Mouse (Mus musculus) gonadal fat pad, adult 2 months (tissue): ENCODE results near the gene Mta1. TPM values are rescaled to one million over a fixed set of nuclear protein-coding genes. Genes with fewer than 3 reads are reported as not detected.

Experiments
- DNase-seq: peaks from one replicate; pipeline ENCODE4 v3.0.0-alpha.2; 2012; ENCODE audit warnings: low read depth
- polyA plus RNA-seq: library from polyadenylated mRNA; depleted of rRNA; stranded (reverse); fragments of >200 nt; gene quantifications from 2 replicates; pipeline ENCODE4 v1.2.3, GENCODE M21; 2012

Mta1 gene
- polyA plus RNA-seq, 1 experiment, result 52.1 TPM

DNA sequence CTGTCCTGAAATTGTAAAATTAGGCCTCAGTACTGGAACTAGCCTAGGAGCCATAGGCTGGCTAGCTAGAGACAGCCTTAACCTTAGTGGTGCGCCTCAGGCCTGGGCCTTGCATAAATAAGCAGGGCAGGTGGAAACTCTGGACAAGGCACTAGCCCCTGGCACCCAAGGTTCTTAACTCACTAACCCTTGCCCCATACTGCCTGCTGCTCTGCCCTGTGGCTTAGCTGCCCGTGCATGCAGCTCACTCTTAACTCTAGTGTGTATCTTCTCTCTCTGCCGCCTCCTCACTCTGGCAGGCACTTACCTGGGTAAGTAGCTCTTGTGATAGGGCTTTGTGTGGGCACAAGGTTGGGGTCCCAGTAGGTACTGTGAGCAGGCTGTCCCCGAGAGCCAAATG is 36.4 kb downstream of the Mta1 start:
- DNase-seq, result no peak

DNA sequence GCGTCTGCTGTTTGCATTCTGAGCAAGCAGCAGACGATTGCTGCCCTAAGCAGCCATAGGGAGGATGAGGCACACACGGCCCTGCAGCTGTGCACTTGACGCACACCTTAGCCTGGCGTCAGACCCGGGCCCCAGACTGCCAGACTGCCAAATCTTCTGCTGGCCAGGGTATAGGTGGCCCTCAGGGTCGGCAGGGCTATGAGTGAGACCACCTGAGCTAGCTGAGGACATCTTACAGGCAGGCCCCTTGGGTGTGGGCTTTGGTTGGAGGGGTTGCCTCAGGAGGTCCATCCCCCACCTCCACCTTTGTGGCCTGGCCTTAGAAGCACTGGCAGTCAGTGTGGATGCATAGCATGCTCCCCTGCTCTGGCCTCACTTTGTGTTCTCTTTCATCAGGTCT is 37.3 kb downstream of the Mta1 start:
- DNase-seq, result no peak

DNA sequence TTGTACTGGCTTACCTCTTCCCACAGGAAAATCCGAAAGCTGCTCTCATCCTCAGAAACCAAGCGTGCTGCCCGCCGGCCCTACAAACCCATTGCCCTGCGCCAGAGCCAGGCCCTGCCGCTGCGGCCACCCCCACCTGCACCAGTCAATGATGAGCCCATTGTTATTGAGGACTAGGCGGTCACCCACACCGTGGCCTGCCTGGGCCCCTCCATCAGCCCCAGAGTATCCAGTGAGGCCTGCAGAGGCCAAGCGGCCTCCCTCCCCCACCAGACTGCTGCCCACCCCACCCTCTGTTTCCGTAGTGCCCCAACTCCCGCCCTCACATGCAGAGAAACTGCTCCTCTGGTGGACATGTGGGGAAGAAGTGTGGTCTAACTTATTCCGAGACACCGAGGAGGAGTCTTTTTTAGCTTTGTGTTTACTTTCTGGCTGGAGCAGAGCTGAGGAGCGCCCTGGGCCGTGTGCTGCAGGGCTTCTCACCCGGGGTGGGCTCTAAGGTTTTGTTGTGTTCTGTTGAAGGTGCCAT is 38.5 kb downstream of the Mta1 start:
- no peak for DNase-seq

DNA sequence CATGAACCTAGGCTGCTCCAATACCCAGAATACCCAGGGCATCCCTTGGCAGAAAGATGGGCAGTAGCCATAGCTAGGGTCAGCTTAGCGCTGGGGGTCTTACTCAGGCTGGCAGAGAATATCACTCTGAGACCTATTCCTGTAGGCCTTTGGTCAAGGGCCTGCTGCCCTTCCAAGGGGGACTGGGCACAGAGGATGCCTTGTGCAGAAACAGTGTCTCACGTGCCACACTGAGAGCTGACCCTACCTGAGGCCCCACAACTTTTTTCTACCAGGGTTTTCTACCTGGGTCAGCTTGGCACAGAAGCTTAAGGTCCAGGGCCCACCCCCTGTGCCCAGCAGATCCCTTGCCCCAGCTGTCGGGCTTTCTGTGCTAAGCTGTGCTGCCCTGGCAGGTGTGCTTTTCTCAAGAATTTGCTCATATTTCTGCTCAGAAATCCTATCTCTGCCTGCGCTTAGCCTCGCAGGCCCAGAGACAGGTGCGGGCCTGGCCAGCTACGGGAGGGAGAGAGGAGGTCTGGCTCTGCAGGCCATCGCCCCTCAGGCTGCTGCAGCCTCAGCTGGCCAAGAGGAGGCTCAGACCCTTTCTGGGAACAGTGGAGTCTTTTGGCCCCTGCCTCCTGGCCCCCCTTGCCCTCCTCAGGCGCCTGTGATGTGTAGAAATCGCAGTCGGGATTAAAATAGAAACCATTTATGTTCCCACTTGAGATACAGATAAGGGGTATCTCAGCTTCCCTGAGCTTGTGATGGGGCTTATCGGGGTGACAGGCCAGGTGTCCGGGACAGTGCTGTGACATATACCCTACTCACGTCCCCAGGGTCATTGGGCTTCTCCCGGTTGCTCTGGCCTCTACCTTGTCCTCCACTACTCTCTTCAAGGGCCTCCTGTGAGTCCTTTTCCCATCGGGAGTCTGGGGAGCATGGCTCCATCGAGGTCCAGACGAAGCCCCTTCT is 39.5 kb downstream of the Mta1 start:
- DNase-seq, result no peak

DNA sequence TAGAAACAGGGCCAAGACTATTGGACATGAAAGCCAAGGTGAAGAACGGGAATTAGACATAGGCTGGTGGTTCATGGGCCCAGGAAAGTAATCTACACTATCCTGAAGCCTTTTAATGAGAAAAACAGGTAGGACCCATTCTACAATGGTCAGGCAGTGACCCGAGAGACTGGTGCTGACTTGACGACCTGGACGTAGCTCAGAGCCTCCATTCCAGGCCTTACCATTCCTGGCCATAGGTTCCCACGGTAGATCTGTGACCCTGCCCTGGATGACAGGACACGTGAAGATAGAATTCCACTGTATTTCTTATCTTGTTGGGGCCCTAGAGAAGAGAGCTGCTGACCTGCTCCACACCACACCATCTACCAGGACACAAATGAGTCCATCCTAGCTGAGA is 40.2 kb downstream of the Mta1 start:
- no peak for DNase-seq

DNA sequence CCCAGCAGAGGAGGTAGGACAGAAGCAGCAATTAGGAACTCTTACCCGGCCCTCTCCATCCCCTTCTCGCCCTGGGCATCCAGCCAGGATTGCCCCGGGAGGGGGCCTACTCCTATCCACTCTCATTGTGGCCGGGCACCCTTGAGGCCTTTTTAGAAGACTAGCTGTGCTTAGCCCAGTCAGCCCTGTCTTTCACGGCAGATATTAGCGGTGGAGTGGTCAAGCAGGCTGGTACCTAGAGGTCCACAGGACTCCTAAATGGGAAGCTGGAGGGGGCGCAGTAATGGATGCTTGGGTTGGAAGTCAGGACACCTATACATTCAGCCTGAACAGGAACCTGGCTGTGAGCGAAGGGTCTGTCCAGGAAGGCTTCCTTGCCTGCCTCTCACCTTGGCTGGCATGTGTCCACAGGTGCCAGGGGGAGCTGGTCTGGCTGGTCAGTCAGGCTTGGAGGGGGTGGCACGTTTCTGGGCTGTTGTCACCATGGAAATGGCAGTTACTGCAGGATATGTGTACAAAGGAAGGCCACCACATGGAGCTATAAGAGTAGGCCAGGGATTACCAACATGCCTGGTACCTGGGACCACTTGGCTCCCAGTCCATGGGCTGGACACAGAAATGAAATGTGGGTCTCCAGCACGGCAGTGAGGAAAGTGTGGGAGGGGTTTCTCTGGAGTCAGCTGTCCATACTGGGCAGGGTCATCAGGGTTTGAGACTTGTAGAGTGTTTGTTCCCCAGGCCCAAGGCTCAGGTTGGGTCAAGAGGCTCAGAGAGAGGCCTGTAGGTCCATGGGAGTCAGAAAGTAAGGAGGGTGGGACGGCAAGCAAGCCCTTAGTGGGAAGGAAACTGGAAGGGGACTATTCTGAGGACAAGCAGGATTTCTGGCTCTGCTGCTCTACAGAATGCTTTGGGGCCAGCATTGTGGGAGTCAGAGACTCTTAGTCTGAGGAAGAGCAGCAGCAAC is 41.1 kb downstream of the Mta1 start:
- DNase-seq, result no peak

DNA sequence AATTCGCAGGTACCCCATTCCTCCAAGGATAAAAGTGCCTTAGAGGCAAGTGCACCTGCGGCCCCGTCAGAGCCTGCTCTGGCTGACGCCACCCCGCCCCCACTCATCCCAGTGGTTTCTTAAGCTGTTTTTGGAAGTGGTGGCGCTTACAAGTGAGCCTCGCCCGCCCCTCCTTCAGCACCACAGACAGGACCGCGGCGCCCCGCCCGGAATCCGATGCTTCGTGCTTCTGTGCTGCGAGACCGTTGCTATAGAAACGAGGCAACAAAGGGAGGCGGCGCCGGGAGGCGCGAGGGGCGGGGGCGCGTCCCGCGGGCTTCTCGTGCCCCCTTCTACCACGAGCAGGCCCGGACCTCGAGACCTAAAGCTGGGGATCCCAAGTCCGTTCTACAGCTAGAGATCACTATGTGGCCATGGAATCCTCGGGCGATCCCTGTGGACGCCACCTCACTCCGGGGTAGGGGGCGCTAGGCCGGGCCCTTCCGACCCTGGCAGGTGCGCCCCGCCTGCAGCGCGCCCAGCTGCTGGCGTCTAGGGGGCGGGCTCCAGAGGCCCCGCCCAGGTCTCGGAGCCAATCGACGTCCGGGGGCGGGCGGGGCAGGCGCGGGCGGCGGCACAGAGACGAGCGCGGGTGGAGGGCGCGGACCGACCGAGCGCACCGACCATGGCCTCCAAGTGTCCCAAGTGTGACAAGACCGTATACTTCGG is 42.0 kb downstream of the Mta1 start, which contains the start of gene Crip2:
TSS of gene Crip2 (plus strand) at position 329 of the 708 bp plus-strand sequence.
- no peak for DNase-seq

DNA sequence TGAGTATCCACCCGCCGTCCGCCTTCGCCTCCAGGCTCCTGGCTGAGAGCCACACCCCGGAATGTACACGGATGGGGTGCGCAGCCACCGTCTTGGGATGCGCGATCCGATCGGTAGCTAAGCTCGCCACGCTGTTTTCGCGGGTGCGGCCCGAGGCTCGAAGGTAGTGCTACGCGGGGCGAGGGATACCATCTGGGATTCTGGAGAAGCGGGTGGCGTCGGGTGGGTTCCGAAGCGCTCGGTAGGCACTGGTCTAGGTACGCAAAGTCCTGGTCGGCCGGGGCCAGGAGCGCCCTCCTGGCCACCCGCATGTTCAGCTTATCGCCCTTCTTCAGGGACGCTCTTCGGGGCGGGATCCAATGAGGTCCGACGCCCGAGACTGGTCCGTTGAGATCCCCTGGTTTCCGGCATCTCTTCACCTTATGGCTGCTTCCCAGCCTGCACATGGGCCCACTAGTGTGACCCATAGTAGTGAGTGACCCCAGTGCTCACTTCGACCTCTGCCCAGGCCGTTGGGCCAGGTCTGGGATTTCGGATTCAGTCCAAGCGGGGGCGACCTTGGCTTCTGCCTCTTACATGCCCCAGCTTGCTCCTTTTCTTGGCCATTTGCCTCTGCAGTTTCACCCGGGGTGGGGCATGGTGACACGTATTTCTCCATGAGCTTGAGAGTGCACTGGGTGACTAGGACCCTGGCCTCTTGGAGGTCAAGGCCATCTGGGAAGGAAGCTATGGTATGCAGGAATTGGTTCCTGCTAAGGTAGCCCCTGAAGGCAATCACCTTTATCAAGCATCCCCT is 42.7 kb downstream of the Mta1 start:
- DNase-seq, result no peak

DNA sequence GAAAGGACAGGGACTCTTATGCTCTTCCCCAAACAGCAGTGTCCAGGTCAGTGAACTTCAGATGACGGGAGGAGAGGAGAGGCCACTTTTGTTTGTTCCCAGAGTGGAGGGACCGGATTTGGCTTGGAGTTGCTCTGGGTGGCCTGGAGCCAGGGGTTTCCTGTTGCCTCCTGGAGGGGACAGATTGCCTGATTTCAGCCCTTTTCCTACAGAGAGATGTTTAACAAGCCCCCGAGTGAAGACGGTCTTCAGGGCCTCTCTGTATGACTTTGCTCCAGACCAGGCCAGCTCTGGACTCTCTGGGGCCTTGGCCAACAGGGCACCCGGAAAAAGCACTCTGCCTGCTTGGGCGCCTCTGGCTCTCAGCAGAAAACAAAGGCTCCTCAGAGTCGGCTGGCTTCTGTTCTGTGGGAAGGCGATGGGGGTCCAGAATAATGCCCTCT is 43.5 kb downstream of the Mta1 start:
- no peak for DNase-seq

DNA sequence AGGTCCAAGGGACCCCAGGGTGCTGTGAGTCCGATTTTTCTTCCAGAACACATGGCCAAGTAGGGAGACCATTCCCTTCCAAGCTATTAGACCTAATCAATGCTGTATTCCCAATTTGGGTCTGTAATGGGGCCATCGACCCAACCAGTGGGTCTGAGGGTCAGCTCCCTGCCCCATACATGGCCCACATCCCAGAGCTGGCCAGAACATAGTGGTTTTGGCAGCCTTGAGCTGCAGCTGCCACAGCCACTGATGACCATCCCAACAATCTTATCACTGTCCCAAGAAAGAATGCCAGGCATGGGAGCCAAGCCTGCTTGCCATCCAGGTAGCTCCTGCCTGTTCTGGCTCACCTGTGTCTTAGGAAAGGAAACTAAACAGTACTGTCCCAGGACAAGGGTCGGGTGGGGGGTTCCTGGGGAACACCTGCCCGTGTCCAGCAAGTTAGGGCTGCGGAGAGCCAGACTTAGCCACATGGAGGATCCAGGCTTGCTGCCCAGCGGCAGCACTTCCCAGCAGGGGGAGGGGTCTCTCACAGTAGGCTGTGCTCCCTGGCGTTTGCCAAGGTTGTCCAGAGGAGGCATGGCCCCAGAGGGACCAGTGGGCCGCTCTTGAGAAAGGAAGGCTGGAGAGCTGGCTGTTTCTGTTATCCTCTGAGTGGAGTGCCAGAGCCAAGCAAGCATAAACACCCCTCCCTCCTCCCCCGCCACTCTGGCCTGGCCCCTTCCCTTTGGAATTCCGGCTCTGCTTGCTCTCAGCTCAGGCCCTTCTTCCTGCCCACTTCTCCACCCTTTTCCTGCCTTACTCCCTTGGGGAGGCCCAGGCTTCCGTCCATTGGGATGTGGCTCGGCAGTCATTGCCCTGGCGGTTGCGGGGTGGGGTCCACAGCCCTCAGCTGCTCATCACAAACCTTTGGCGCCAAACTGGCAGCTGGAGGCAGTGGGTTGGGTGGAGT is 44.2 kb downstream of the Mta1 start:
- DNase-seq, result no peak

DNA sequence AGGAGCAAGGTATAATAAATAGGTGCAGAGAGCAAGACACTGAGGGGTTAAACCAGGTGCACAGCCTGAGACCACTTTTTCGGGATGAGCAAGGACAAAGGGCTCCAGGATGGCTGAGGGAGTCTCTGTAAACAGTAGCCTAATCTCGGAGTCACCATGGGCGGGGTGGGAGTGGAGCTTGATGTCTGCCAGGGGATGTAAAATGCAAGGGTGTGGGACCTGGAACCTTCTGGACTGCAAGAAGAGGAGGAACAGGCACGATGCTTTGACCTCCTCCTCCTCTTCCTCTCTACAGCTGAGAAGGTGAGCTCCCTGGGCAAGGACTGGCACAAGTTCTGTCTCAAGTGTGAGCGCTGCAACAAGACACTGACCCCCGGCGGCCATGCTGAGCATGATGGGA is 45.1 kb downstream of the Mta1 start:
- DNase-seq, result no peak

DNA sequence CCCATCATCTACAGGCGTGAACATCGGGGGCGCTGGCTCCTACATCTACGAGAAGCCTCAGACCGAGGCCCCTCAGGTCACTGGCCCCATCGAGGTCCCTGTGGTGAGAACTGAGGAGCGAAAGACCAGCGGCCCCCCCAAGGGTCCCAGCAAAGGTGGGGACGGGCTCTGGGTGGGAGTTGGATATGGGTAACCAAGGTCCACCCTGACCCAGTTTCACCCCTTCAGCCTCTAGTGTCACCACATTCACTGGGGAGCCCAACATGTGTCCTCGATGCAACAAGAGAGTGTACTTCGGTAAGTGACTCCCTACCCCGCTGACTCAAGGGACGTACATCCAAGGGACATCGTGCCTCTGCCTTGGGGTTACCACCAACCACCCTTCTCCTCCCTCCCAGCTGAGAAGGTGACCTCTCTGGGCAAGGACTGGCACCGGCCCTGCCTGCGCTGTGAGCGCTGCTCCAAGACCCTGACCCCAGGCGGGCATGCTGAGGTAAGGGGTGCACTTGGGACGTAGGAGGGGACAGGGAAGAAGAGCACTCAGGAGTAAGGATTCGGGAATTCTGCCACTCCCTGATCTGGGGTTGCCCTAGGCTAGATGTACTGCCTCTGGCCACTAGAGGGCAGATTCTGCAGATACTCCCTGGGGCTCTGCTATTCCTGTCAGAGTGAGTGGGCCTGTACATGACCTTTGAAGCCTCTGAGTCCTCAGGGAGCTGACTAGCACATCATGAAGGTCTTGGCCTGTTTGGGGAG is 46.1 kb downstream of the Mta1 start:
- DNase-seq, result no peak

DNA sequence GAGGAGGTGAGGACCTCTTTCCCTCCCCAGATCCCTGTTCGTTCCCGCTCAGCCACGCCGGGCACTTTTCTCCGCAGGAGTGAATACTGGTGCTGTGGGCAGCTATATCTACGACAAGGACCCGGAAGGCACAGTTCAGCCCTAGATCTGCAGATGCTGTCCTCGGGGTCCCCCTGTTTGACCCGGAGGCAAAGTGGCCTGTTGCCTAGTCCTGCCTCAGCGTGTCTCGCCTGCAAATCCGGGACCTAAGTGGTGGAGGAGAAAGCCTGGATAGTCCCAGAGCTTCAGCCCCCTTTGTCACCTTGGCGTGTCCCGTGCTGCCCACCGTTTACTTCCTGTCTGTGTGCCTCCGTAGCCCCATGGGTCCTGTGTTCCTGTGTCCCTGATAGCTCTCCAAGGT is 46.8 kb downstream of the Mta1 start:
- no peak for DNase-seq

DNA sequence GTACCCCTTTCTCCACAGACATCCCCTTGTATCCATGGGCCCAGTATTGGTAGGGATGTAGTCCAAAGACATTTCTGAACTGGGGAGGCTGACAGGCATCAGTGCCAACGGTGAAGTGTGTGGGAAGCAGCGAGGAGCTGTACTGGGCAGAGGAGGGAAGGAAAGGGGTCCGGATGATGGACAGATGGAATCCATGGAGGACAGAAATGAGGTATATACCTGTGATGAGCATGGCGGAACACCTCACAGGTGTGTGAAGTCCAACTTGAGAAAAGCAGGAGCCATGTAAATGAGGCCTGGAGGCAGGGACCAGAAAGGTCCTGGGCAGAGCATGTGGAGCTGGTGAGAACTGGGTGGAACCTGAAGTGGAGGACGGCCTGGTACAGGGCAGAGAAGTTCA is 47.5 kb downstream of the Mta1 start:
- no peak for DNase-seq

DNA sequence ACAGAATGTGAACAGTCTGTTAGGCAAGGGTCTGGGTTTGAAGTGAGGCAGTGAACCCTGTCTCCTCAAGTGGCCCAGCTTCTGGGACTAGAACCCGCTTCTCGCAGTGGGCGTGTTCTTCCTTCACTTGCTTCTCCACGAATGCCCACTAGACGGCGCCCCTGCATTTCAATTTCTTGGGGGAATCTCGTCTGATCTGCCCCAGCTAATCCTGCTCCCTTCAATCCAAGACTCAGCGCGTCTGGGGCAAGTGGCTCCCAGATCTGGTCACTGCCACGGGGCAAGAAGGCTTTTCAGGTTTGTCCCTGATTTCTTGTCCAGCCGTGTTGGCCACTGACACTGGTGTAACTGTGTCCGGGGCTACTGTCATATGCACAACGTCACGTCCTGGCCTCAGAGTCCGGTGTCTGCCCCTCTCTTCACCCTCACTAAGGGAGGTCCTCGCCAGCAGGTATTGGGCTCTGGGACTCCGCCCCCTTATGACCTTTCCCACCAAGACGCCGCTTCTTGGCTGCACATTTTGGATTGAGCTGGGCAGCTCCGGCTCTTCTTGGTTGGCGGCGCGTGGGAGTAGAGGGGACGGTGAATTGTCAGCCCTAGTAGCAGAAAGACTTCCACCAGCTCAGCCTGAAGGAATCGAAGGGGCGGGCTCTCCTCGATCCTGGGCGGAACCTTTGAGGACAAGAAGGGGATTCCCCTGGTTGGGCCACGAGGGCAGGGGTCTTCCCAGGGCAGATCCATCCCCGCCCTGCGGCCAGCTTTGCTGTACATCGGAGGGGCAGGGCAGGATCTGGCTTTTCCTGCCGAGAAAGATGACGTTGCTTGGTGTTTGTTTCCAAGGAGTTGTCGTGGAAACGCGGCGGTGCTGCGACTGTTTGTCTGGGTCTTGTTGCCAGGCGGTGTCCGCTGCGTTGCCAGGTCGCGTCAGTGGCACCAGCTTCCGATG is 48.3 kb downstream of the Mta1 start, which contains the start of gene Crip1:
TSS of gene Crip1 (plus strand) at position 205 of the 946 bp plus-strand sequence.
- DNase-seq, result no peak

DNA sequence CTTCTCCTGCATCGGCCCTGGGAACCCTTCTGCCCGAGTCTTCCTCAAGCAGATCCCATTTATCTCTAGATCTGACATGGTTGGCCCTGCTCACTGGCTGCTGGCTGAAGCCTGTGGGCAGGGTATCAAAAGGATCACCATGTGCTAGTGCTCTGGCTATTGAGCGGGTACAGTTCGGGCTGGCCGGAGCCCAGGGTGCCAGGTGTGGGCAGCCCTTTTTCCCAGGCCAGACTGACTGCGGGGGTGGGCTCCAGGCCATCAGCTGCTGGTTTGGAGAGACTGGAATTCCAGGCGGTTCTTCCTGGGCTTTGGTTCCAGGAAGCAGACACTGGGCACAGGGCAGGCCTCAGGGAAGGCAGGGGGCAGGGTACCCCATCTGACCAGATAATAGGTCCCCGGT is 49.4 kb downstream of the Mta1 start:
- DNase-seq, result no peak

DNA sequence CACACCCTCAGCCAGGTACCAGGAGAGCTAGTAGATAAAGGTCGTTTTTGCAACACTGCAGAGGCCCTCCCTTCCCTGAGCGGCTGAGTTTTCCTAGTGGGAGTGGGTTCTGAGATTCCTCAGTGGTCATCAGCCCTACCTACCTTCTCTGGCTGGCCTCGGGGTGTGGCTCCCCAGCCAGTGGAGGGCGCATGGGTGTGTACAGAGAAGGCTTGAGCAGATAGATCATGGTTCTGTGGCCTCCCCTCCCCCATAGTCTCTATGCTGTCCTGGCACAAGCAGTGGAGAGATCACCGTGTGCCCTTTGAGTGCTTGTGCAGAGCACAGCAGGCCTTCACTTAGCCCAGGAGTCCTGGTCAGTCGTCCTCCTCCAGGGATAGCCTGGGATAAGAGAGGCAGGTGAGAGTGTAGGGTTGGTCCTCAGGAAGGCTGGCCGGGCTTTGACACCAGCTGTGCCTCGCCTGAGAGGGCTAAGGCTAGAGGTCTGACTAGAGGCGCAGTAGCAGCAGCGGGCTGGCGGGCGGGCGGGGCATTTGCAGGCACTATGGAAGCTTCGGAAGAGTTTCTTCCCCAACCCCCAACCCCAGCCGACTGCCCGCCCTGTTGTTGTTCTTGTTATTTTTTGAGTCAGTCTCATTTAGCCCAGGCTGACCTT is 50.4 kb downstream of the Mta1 start:
- DNase-seq, result no peak
